Mouse (Mus musculus): Measurements from ENCODE around the gene Ocel1.

Gene Ocel1

GRCm38 (mm10) chr8:71379512-71380075 is 8.5 kb downstream of the Ocel1 start:
- no peak for DNase-seq (ENCODE audit: low read depth)

- no peak for DNase-seq (ENCODE audit: low read depth)
Measured at GRCm38 (mm10) chr8:71380178-71381171, 9.4 kb downstream of the Ocel1 start.

- DNase-seq (ENCODE audit: low read depth) = peak; percentile 37
Measured at GRCm38 (mm10) chr8:71381421-71381970, 10.4 kb downstream of the Ocel1 start, which contains the start of gene Nr2f6. TSS of gene Nr2f6 (minus strand) at chr8:71381960.

GRCm38 (mm10) chr8:71381971-71382961 is 11.2 kb downstream of the Ocel1 start:
- DNase-seq (ENCODE audit: low read depth) = peak; percentile 78

- DNase-seq (ENCODE audit: low read depth) = no peak
Measured at GRCm38 (mm10) chr8:71383396-71383795, 12.3 kb downstream of the Ocel1 start.

GRCm38 (mm10) chr8:71383860-71384259 is 12.8 kb downstream of the Ocel1 start:
- no peak for DNase-seq (ENCODE audit: low read depth)

- DNase-seq (ENCODE audit: low read depth) = peak; percentile 71
Measured at GRCm38 (mm10) chr8:71385212-71385835, 14.2 kb downstream of the Ocel1 start.

- peak; percentile 38 for DNase-seq (ENCODE audit: low read depth)
Measured at GRCm38 (mm10) chr8:71388267-71388666, 17.2 kb downstream of the Ocel1 start.

- DNase-seq (ENCODE audit: low read depth) = no peak
Measured at GRCm38 (mm10) chr8:71391696-71392095, 20.6 kb downstream of the Ocel1 start.

GRCm38 (mm10) chr8:71392391-71392790 is 21.3 kb downstream of the Ocel1 start:
- no peak for DNase-seq (ENCODE audit: low read depth)

GRCm38 (mm10) chr8:71392871-71393270 is 21.8 kb downstream of the Ocel1 start:
- peak; percentile 55 for DNase-seq (ENCODE audit: low read depth)

- no peak for DNase-seq (ENCODE audit: low read depth)
Measured at GRCm38 (mm10) chr8:71394481-71394880, 23.4 kb downstream of the Ocel1 start.

- DNase-seq (ENCODE audit: low read depth) = no peak
Measured at GRCm38 (mm10) chr8:71395071-71395470, 24.0 kb downstream of the Ocel1 start.

- no peak for DNase-seq (ENCODE audit: low read depth)
Measured at GRCm38 (mm10) chr8:71395629-71396028, 24.5 kb downstream of the Ocel1 start, which contains the start of gene Ushbp1. TSS of gene Ushbp1 (minus strand) at chr8:71395802.

GRCm38 (mm10) chr8:71396639-71397305 is 25.7 kb downstream of the Ocel1 start, which contains the start of gene Babam1:
TSS of gene Babam1 (plus strand) at chr8:71396861.
- DNase-seq (ENCODE audit: low read depth) = peak; percentile 100

- DNase-seq (ENCODE audit: low read depth) = no peak
Measured at GRCm38 (mm10) chr8:71397701-71398100, 26.6 kb downstream of the Ocel1 start.

GRCm38 (mm10) chr8:71400826-71401225 is 29.7 kb downstream of the Ocel1 start:
- DNase-seq (ENCODE audit: low read depth) = no peak

GRCm38 (mm10) chr8:71401454-71401853 is 30.4 kb downstream of the Ocel1 start:
- no peak for DNase-seq (ENCODE audit: low read depth)

GRCm38 (mm10) chr8:71402446-71402964 is 31.4 kb downstream of the Ocel1 start:
- DNase-seq (ENCODE audit: low read depth) = no peak

Measured in 416B (cell line).